Mouse (Mus musculus) CH12.LX (cell line): ENCODE results near the gene Ak3.

Experiments used
- BHLHE40 ChIP-seq: IDR thresholded peaks from 2 replicates; pipeline ENCODE4 v1.6.1; 2011; ENCODE audit warnings: mild to moderate bottlenecking, low read depth, low read length, improper control_type of control experiment
- CTCF ChIP-seq, 2 experiments: IDR thresholded peaks in 1 of 2; conservative IDR thresholded peaks in 1 of 2; 2 replicates each; pipeline ENCODE4 v1.5.1; 2011 to 2012; ENCODE audit warnings: low read depth in 2 of 2, low read length in 2 of 2, improper control_type of control experiment in 1 of 2, inconsistent platforms in 1 of 2, mild to moderate bottlenecking in 1 of 2, moderate library complexity in 1 of 2
- E2F4 ChIP-seq: IDR thresholded peaks from 2 replicates; pipeline ENCODE4 v1.6.1; 2011; ENCODE audit warnings: low read depth, low read length, improper control_type of control experiment; ENCODE audit not compliant: insufficient replicate concordance
- HCFC1 ChIP-seq: IDR thresholded peaks from 2 replicates; pipeline ENCODE4 v1.6.1; 2012; ENCODE audit warnings: low read depth, mild to moderate bottlenecking, inconsistent platforms, low read length, improper control_type of control experiment
- IRF4 ChIP-seq: IDR thresholded peaks from 2 replicates; pipeline ENCODE4 v1.6.1; 2014; ENCODE audit warnings: low read depth, mild to moderate bottlenecking, inconsistent platforms, low read length, improper control_type of control experiment
- KAT2A ChIP-seq: IDR thresholded peaks from 2 replicates; pipeline ENCODE4 v1.6.1; 2012; ENCODE audit warnings: low read length, improper control_type of control experiment, inconsistent platforms; ENCODE audit not compliant: insufficient replicate concordance
- MAFK ChIP-seq: IDR thresholded peaks from 2 replicates; pipeline ENCODE4 v1.6.1; 2011; ENCODE audit warnings: low read length, improper control_type of control experiment; ENCODE audit not compliant: insufficient replicate concordance
- MAX ChIP-seq: IDR thresholded peaks from 2 replicates; pipeline ENCODE4 v1.6.1; 2011; ENCODE audit warnings: low read length, improper control_type of control experiment
- MYC ChIP-seq: IDR thresholded peaks from 2 replicates; pipeline ENCODE4 v1.6.1; 2011; ENCODE audit warnings: low read depth, mild to moderate bottlenecking, improper control_type of control experiment, low read length
- NRF1 ChIP-seq: IDR thresholded peaks from 2 replicates; pipeline ENCODE4 v1.6.1; 2014; ENCODE audit warnings: low read depth, mild to moderate bottlenecking, inconsistent platforms, low read length, improper control_type of control experiment, moderate library complexity
- POLR2A ChIP-seq: IDR thresholded peaks from 2 replicates; pipeline ENCODE4 v1.6.1; 2011; ENCODE audit warnings: low read depth, mild to moderate bottlenecking, improper control_type of control experiment, low read length
- SIN3A ChIP-seq: IDR thresholded peaks from 2 replicates; pipeline ENCODE4 v1.6.1; 2012; ENCODE audit warnings: low read length, improper control_type of control experiment, inconsistent platforms
- TCF12 ChIP-seq: IDR thresholded peaks from 2 replicates; pipeline ENCODE4 v1.6.1; 2014; ENCODE audit warnings: low read depth, mild to moderate bottlenecking, inconsistent platforms, low read length, improper control_type of control experiment
- USF2 ChIP-seq: conservative IDR thresholded peaks from 2 replicates; pipeline ENCODE4 v1.6.1; 2011; ENCODE audit warnings: low read depth, low read length, improper control_type of control experiment

DNA sequence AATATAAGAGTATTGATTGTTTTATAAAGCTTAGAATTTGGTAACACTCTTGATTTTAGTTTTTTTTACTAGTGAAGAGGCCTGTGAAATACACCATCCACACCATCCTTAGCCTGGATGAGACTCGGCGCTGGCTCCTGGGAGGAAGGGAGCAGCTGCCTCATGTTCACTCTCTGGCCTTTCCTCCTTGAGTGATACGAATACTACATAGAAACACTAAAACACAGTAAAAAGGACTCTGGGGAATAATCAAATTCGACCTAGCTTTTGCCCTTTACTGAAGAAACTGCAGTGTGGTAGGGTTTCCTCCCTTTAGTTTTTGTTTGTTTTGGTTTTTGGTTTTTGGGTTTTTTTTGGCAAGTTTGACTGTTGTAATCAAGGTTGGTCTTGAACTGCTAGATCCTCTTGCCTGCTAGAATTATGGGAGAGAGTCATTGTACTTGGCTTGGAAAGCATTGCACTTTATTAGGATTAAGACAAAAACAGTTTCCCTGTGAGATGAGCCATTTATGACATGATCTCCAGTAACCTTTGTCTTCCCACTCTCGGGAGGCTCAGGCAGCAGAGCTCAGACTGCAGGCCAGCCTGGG is 33.2 kb downstream of the Ak3 start:
- TF ChIP-seq CTCF (conservative IDR thresholded peaks at IDR 0.05 in 1 of 2, IDR thresholded peaks at IDR 0.05 in 1 of 2; ENCODE audit: low read depth in 2 of 2, low read length in 2 of 2): no peak
- TF ChIP-seq E2F4: no peak
- no peak for TF ChIP-seq BHLHE40
- no peak for TF ChIP-seq TCF12
- no peak for TF ChIP-seq USF2
- no peak for TF ChIP-seq IRF4
- no peak for TF ChIP-seq MYC
- no peak for TF ChIP-seq SIN3A
- no peak for TF ChIP-seq HCFC1
- no peak for TF ChIP-seq POLR2A
- TF ChIP-seq MAX: no peak
- no peak for TF ChIP-seq NRF1
- TF ChIP-seq MAFK: no peak
- TF ChIP-seq KAT2A: no peak
